Mouse (Mus musculus) neural tube, embryonic 14.5 days (tissue): ENCODE results near the gene Dnaaf2. TPM values are rescaled to one million over a fixed set of nuclear protein-coding genes. Genes with fewer than 3 reads are reported as not detected.
"Not testable (repeated sequence)": the region's sequence is repeated elsewhere in the genome, so short reads cannot be mapped to it uniquely, and the experiment has no call there.

Experiments used
- ATAC-seq: fragments of 200-750 bp; cut with Nextera tagmentation; 2 replicates; pipeline ENCODE4 v1.8.0; 2017; ENCODE audit warnings: low read depth, mild to moderate bottlenecking, moderate TSS enrichment, moderate library complexity
- H3K27ac ChIP-seq: fragments of 300-500 bp; sonication (generic); 2 replicates; pipeline ENCODE4 v1.5.1; 2014; ENCODE audit warnings: low read depth, mild to moderate bottlenecking, control low read depth, low read length, moderate library complexity, mixed read lengths
- H3K27me3 ChIP-seq: fragments of 300-500 bp; sonication (generic); 2 replicates; pipeline ENCODE4 v1.6.1; 2014; ENCODE audit warnings: low read length; ENCODE audit not compliant: control insufficient read depth, insufficient read depth
- H3K36me3 ChIP-seq: fragments of 300-500 bp; sonication (generic); 2 replicates; pipeline ENCODE4 v1.6.1; 2014; ENCODE audit warnings: low read length, mixed read lengths; ENCODE audit not compliant: control insufficient read depth, insufficient read depth
- H3K4me1 ChIP-seq: fragments of 300-500 bp; sonication (generic); 2 replicates; pipeline ENCODE4 v1.6.1; 2014; ENCODE audit warnings: low read length; ENCODE audit not compliant: control insufficient read depth, insufficient read depth
- H3K4me2 ChIP-seq: fragments of 300-500 bp; sonication (generic); 2 replicates; pipeline ENCODE4 v1.6.1; 2014; ENCODE audit warnings: mild to moderate bottlenecking, low read depth, low read length, control low read depth
- H3K4me3 ChIP-seq: fragments of 300-500 bp; sonication (generic); 2 replicates; pipeline ENCODE4 v1.5.1; 2014; ENCODE audit warnings: low read depth, low read length, control low read depth, mixed read lengths
- H3K9ac ChIP-seq: fragments of 300-500 bp; sonication (generic); replicated peaks from 2 replicates; pipeline ENCODE4 v1.6.1; 2014; ENCODE audit warnings: low read depth, mild to moderate bottlenecking, control low read depth, low read length, mixed read lengths
- H3K9me3 ChIP-seq: fragments of 300-500 bp; sonication (generic); 2 replicates; pipeline ENCODE4 v1.6.1; 2016; ENCODE audit warnings: low read length; ENCODE audit not compliant: control insufficient read depth
- WGBS: fragments of 180-500 bp; shearing (Covaris S2); extraction: QIAGEN DNeasy Blood & Tissue Kit; methylation state at CpG from one replicate; pipeline ENCODE4 v1.1.7; 2014; 5-methylcytosine and 5-hydroxymethylcytosine counted together
- polyA plus RNA-seq: library from polyadenylated mRNA; unstranded; fragments of >200 nt; fragmentation: Nextera tagmentation; extraction: Ambion mirVana; gene quantifications from 2 replicates; pipeline ENCODE4 v1.2.1, GENCODE M21; 2014

Dnaaf2 gene
- polyA plus RNA-seq, 1 experiment from 2014 or later, result 6.8 TPM

DNA sequence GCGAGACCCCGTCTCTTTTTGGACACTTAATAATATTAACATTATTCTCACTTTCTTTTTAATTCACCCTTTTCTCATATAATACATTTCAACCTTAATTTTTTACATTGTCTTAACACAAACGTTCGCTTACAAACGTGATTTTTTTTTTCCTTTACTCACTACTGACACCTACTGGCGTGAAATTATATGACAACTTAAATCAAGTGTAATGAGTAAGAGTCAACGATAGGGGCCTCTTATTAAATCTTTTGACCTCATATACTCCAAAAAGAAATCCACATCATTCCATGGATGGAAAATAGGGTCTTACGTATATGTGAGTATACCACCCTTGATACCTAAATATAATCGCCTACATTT, 38.7 kb downstream of the Dnaaf2 start:
- no peak; the same call in 1 of the 2 replicates for ATAC-seq
- Histone ChIP-seq H3K36me3 (peaks cover 4% of the 10 kb centered on the region; the same call in 1 of the 2 replicates), H3K4me3 (peak overlapping the region; percentile 16; the same call in 1 of the 2 replicates), H3K9me3 (no peaks in the 10 kb centered on the region), H3K27ac (no peak overlapping the region), H3K4me1 (peaks cover 8% of the 10 kb centered on the region), H3K27me3 (no peaks in the 10 kb centered on the region), H3K4me2 (no peak overlapping the region), H3K9ac (no peak overlapping the region)
- 4% methylated on average over 9 of the region's 9 CpGs for WGBS

DNA sequence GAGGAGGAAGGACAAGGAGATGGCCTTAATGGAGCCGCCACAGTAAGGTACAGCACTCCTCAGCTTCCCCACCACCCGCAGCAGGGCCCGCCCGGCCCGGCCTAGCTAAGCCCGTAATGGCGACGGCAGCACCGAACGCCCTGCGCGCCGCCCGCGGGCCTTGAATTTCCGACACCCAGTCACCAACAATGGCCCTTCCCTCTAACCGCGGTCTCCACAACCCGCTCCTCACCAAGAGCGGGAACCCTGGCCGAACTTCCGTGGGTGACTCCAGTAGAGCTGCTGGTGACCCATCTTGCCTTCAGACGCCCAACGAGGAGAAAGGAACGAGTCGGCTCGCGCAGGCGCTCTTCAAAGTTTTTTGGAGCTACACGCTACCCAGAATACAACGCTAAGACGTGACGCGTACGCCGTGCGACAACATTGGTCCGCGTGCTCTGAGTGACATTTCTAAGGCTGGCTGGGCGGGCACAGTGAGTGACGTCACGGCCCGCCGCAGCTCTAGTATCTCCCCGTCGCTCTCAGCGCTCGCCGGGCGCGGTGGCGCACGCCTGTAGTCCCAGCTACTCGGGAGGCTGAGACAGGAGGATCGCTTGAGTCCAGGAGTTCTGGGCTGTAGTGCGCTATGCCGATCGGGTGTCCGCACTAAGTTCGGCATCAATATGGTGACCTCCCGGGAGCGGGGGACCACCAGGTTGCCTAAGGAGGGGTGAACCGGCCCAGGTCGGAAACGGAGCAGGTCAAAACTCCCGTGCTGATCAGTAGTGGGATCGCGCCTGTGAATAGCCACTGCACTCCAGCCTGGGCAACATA, 39.3 kb downstream of the Dnaaf2 start, which contains the start of gene Rps29:
TSS of gene Rps29 (minus strand) at position 422 of the 813 bp plus-strand sequence.
- under 1% methylated on average over 57 of the region's 68 CpGs for WGBS
- not testable (repeated sequence) for H3K27me3 ChIP-seq, H3K4me1 ChIP-seq, H3K36me3 ChIP-seq, H3K9me3 ChIP-seq
- Histone ChIP-seq H3K9ac (peak within 1 kb of the TSS; percentile 83), H3K4me3 (peak within 1 kb of the TSS; percentile 65), H3K27ac (peak within 1 kb of the TSS; percentile 91), H3K4me2 (peak within 1 kb of the TSS; percentile 73)
- ATAC-seq, result peak; percentile 99

DNA sequence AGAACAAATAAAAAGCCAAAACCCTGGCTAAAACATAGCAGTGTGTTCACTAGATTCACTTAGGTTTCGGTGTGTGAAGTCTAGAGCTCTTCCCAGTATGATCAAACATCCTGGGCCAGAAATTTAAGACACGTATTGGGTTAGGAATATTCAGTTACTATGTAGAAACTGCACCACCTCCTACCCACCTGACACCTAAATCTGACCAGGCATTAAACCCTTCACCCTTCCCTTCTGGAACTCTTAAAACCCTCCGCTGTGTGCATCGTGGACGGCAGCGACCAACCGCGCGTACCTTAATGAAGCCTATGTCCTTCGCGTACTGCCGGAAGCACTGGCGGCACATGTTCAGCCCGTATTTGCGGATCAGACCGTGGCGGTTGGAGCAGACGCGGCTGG, 39.9 kb downstream of the Dnaaf2 start:
- Histone ChIP-seq H3K4me3 (peak overlapping the region; percentile 65), H3K9ac (peak overlapping the region; percentile 83), H3K27me3 (no peaks in the 10 kb centered on the region), H3K4me1 (peaks cover 8% of the 10 kb centered on the region), H3K9me3 (no peaks in the 10 kb centered on the region), H3K4me2 (peak overlapping the region; percentile 73), H3K27ac (peak overlapping the region; percentile 91), H3K36me3 (peaks cover 4% of the 10 kb centered on the region; the same call in 1 of the 2 replicates)
- 2% methylated on average over 19 of the region's 19 CpGs for WGBS
- ATAC-seq, result no peak

DNA sequence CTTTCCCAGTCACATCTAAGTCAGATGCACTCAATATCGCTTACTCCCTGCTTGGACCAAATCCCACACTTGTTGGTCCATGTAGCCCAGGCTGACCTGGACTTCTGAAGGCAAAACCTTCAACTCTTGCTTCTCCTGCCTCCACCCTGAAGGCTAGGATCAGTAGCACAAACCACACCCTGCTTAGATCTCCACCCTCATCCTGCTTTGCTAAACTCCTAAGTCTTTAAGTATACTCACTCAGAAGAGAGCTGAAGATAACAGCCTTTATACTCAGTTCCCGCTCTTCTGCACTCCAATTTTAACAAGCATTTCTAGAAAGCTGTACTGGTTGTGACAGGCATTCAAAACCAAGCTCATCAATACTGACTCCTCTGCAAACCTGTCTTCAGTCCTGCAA, 41.1 kb downstream of the Dnaaf2 start:
- Histone ChIP-seq H3K4me3 (no peak overlapping the region), H3K9ac (no peak overlapping the region), H3K36me3 (peaks cover 4% of the 10 kb centered on the region; the same call in 1 of the 2 replicates), H3K27me3 (no peaks in the 10 kb centered on the region), H3K9me3 (no peaks in the 10 kb centered on the region), H3K27ac (no peak overlapping the region), H3K4me2 (no peak overlapping the region), H3K4me1 (peaks cover 8% of the 10 kb centered on the region)
- 97% methylated on average over 2 of the region's 2 CpGs for WGBS
- no peak for ATAC-seq

DNA sequence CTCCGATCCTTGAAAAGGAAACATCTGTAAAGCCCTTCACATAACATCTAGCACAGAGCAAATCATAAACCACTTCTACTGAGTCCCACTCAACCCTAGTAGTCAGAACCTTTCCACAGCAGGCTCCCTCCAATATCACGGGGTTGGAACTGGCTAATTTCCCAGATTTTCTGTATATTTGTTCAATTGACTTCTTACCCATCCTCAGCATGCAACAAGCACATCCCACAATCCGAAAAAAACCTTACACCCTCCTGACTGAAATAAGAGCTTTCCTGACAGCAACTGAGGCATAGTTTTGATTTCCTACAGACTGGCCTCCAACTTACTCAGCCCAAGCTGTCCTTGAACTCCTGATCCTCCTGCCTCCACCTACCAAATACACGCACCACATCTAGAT, 41.8 kb downstream of the Dnaaf2 start:
- Histone ChIP-seq H3K4me1 (peaks cover 8% of the 10 kb centered on the region), H3K27me3 (no peaks in the 10 kb centered on the region), H3K27ac (no peak overlapping the region), H3K4me2 (no peak overlapping the region), H3K4me3 (no peak overlapping the region), H3K36me3 (peaks cover 4% of the 10 kb centered on the region; the same call in 1 of the 2 replicates), H3K9ac (no peak overlapping the region), H3K9me3 (no peaks in the 10 kb centered on the region)
- 85% methylated on average over 4 of the region's 4 CpGs for WGBS
- no peak for ATAC-seq

DNA sequence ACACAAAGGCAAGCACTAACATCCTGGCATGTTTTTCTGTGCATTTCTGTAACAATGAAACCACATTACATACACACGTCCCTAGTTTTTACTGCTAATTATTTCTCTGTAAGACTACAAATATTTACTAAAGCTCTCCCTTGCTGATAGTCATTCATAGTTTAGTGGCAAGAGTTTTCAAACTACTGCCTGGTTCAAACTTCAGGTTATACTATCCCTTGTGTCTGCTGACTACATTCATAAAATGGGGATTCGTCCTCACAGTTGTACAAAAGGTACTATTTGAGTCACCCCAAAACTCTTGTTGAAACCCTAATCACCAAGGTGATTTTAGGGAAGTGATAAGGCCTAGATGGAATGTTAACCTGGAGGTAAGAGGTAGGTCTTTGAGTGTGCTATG, 42.3 kb downstream of the Dnaaf2 start:
- Histone ChIP-seq H3K9me3 (no peaks in the 10 kb centered on the region), H3K27ac (no peak overlapping the region)
- 83% methylated on average over 2 of the region's 2 CpGs for WGBS

DNA sequence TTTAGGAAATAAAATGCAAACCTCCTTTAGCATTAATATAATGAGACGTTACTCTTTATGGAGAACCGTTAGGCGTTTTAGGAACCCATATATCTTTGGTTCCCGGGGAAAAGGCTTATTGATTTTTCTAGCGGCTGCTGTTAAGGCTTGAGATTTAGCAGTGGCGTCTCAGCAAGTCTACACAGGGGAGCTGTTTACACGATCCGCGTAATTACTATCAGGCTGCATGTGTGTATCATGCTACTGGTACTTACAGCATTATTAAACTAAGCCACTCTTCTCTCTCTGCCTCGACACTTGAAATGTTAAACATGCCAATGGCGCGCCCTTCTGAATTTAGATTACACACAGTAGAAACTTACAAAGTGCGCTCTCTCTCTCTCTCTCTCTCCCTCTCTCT, 48.2 kb downstream of the Dnaaf2 start:
- Histone ChIP-seq H3K9me3 (no peaks in the 10 kb centered on the region), H3K9ac (no peak overlapping the region), H3K27ac (peak overlapping the region; percentile 34), H3K4me2 (peak overlapping the region; percentile 1; the same call in 1 of the 2 replicates), H3K4me3 (no peak overlapping the region), H3K27me3 (no peaks in the 10 kb centered on the region), H3K36me3 (no peaks in the 10 kb centered on the region), H3K4me1 (no peaks in the 10 kb centered on the region)
- 41% methylated on average over 13 of the region's 13 CpGs for WGBS
- ATAC-seq, result peak; percentile 83

More for the DNA sequence above, 42.3 kb downstream of the Dnaaf2 start:
- no peak overlapping the region for H3K4me3 ChIP-seq
- H3K36me3 ChIP-seq, result peaks cover 4% of the 10 kb centered on the region; the same call in 1 of the 2 replicates
- H3K27me3 ChIP-seq, result no peaks in the 10 kb centered on the region
- no peak for ATAC-seq
- peaks cover 8% of the 10 kb centered on the region for H3K4me1 ChIP-seq
- H3K4me2 ChIP-seq, result no peak overlapping the region
- no peak overlapping the region for H3K9ac ChIP-seq

DNA sequence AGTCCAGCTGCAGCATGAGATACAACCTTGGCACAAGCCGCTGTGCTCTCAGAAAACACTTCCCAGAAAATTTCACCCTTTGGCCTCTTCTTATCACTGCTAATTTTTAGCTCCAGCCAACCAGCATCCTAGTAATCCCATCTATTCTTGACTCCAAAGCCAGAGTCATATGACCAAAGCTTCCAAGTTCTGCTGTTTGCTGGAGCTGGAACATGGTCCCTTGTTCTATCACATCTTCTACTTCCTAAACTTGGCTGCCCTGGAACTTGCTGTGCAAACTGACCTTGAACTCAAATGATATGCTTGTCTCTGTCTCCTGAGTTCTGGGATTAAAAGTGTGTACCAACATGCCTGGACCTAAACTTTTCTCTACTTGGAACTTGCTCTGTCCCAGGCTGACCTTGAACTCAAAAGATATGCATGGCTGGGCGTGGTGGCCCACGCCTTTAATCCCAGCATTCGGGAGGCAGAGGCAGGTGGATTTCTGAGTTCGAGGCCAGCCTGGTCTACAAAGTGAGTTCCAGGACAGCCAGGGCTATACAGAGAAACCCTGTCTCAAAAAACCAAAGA, 51.0 kb downstream of the Dnaaf2 start:
- H3K9me3 ChIP-seq, result no peaks in the 10 kb centered on the region
- H3K4me2 ChIP-seq, result no peak overlapping the region
- 90% methylated on average over 5 of the region's 5 CpGs for WGBS
- H3K4me1 ChIP-seq, result no peaks in the 10 kb centered on the region
- no peak overlapping the region for H3K27ac ChIP-seq
- H3K36me3 ChIP-seq, result no peaks in the 10 kb centered on the region
- no peaks in the 10 kb centered on the region for H3K27me3 ChIP-seq
- no peak overlapping the region for H3K9ac ChIP-seq
- no peak overlapping the region for H3K4me3 ChIP-seq
- no peak for ATAC-seq

DNA sequence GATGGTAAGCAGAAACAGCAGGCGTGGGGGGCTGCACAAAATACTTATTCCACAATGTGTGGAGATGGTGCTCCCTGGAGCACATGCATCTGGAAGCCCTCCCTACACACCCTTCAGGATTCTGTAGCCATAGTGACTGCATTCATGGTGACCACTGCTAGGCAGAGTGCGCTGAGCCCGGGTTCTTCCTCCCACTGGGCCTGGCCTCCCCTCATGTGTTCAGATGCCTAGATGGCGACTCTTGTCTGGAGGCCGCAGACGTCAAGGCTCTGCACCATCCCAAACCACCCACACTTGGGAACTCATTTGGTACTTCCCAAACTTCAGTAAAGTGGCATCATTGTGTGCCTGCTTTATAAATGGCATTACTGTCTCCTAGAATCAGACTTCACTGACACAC, 54.8 kb downstream of the Dnaaf2 start:
- Histone ChIP-seq H3K27me3 (no peaks in the 10 kb centered on the region), H3K27ac (no peak overlapping the region), H3K36me3 (no peaks in the 10 kb centered on the region), H3K9ac (no peak overlapping the region), H3K4me2 (no peak overlapping the region), H3K4me3 (no peak overlapping the region), H3K4me1 (no peaks in the 10 kb centered on the region), H3K9me3 (no peaks in the 10 kb centered on the region)
- 77% methylated on average over 6 of the region's 6 CpGs for WGBS
- ATAC-seq, result no peak
